Mouse (Mus musculus) frontal cortex, adult (tissue): ENCODE measurements at regions not wholly inside any gene's neighbourhood (a gene's known extent, or its start where the extent isn't known, plus 50 kb on each side); places are given as distances from the start of the nearest gene placed in this dataset.
A peak's percentile ranks its signal among the peaks of the same experiment; 100 is the strongest.

ENCODE experiments used
- ATAC-seq: cut with Nextera tagmentation; 2 replicates; pipeline ENCODE4 v1.9.2; 2017; ENCODE audit warnings: mild to moderate bottlenecking, moderate library complexity, mixed read lengths; ENCODE audit not compliant: low TSS enrichment

GRCm38 (mm10) chr10:98562297-98562912 is 351.8 kb upstream of the Atp2b1 start:
- ATAC-seq, result no peak

GRCm38 (mm10) chr10:98572782-98573536 is 341.2 kb upstream of the Atp2b1 start:
- peak; percentile 76 for ATAC-seq

GRCm38 (mm10) chr10:98577040-98577439 is 337.2 kb upstream of the Atp2b1 start:
- peak; percentile 83 for ATAC-seq

- no peak for ATAC-seq
Observed at GRCm38 (mm10) chr10:98584776-98585175, 329.4 kb upstream of the Atp2b1 start.

- peak; percentile 98 for ATAC-seq
Observed at GRCm38 (mm10) chr10:98589726-98590125, 324.5 kb upstream of the Atp2b1 start.

GRCm38 (mm10) chr10:98592154-98592553 is 322.1 kb upstream of the Atp2b1 start:
- no peak for ATAC-seq

- no peak for ATAC-seq
Observed at GRCm38 (mm10) chr10:98593910-98594309, 320.3 kb upstream of the Atp2b1 start.

- peak; percentile 99 for ATAC-seq
Observed at GRCm38 (mm10) chr10:98608221-98608941, 305.8 kb upstream of the Atp2b1 start.

GRCm38 (mm10) chr10:98610708-98611107 is 303.5 kb upstream of the Atp2b1 start:
- no peak for ATAC-seq

- peak; percentile 7; the same call in 1 of the 2 replicates for ATAC-seq
Observed at GRCm38 (mm10) chr10:98611707-98612360, 302.4 kb upstream of the Atp2b1 start.

GRCm38 (mm10) chr10:98618736-98619525 is 295.3 kb upstream of the Atp2b1 start:
- ATAC-seq, result peak; percentile 90

- no peak for ATAC-seq
Observed at GRCm38 (mm10) chr10:98624103-98624502, 290.1 kb upstream of the Atp2b1 start.

GRCm38 (mm10) chr10:98624681-98625321 is 289.4 kb upstream of the Atp2b1 start:
- ATAC-seq, result peak; percentile 86

- ATAC-seq, result peak; percentile 77
Observed at GRCm38 (mm10) chr10:98628191-98628590, 286.0 kb upstream of the Atp2b1 start.

- no peak for ATAC-seq
Observed at GRCm38 (mm10) chr10:98629248-98629647, 285.0 kb upstream of the Atp2b1 start.

GRCm38 (mm10) chr10:98637759-98638611 is 276.2 kb upstream of the Atp2b1 start:
- ATAC-seq, result peak; percentile 55; the same call in 1 of the 2 replicates

GRCm38 (mm10) chr10:98645681-98646122 is 268.5 kb upstream of the Atp2b1 start:
- peak; percentile 36; the same call in 1 of the 2 replicates for ATAC-seq

- peak; percentile 69 for ATAC-seq
Observed at GRCm38 (mm10) chr10:98646311-98646999, 267.8 kb upstream of the Atp2b1 start.

- peak; percentile 91 for ATAC-seq
Observed at GRCm38 (mm10) chr10:98648710-98649245, 265.4 kb upstream of the Atp2b1 start.
